Mouse (Mus musculus) brown adipose tissue, adult 24 weeks (tissue): ENCODE results near the gene 4933406M09Rik. TPM values are rescaled to one million over a fixed set of nuclear protein-coding genes. Genes with fewer than 3 reads are reported as not detected.

Experiments used
- H3K27ac ChIP-seq: fragments of 200-500 bp; replicated peaks from 2 replicates; pipeline ENCODE4 v1.5.1; 2012; ENCODE audit warnings: low read depth, mild to moderate bottlenecking, low read length
- H3K4me1 ChIP-seq: fragments of 200-500 bp; 2 replicates; pipeline ENCODE4 v1.6.1; 2012; ENCODE audit warnings: low read length, mixed read lengths; ENCODE audit not compliant: control insufficient read depth, insufficient read depth, insufficient read length
- H3K4me3 ChIP-seq: fragments of 200-500 bp; 2 replicates; pipeline ENCODE4 v1.5.1; 2012; ENCODE audit warnings: low read depth, mild to moderate bottlenecking, low read length, moderate library complexity; ENCODE audit not compliant: insufficient read depth
- polyA plus RNA-seq: library from polyadenylated mRNA; stranded (reverse); fragments of >200 nt; gene quantifications from 2 replicates; pipeline ENCODE4 v1.2.4, GENCODE M21; 2012; ENCODE audit not compliant: missing spikeins, insufficient read depth, insufficient read length

The 4933406M09Rik gene
- polyA plus RNA-seq, 1 experiment = not detected

DNA sequence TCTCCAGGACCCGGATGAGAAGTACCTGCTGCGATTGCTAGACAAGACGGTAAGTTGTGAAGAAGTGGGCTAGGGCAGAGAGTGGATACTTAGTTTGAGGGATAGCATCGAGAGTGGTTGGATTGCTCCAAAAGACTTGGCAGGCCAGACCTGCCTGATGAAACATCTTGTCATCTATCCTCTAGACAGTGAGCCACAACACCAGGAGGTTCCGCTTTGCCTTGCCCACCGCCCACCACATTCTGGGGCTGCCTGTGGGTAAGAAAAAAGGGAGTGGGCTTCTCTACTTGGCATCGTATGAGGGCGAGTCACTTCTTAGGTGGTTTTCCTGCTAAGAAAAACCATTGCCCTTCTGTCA is 20.7 kb downstream of the 4933406M09Rik start:
- Histone ChIP-seq H3K4me1 (peaks cover 4% of the 10 kb centered on the region; the same call in 1 of the 2 replicates), H3K27ac (peak overlapping the region; percentile 55), H3K4me3 (peak overlapping the region; percentile 72)

- no peak overlapping the region for H3K4me3 ChIP-seq
- H3K4me1 ChIP-seq = peaks cover 4% of the 10 kb centered on the region; the same call in 1 of the 2 replicates
- no peak overlapping the region for H3K27ac ChIP-seq
Observed at GRCm38 (mm10) chr1:134408080-134408479, 22.3 kb downstream of the 4933406M09Rik start.

- Histone ChIP-seq H3K27ac (no peak overlapping the region), H3K4me3 (no peak overlapping the region), H3K4me1 (peaks cover 10% of the 10 kb centered on the region)
Observed at GRCm38 (mm10) chr1:134411706-134412629, 26.2 kb downstream of the 4933406M09Rik start.

GRCm38 (mm10) chr1:134414038-134414437 is 28.3 kb downstream of the 4933406M09Rik start:
- no peak overlapping the region for H3K4me3 ChIP-seq
- peaks cover 14% of the 10 kb centered on the region for H3K4me1 ChIP-seq
- H3K27ac ChIP-seq = 0 out of 2 replicates have a peak overlapping the region, but pooled peaks have one; percentile 23

- Histone ChIP-seq H3K4me1 (peaks cover 17% of the 10 kb centered on the region), H3K27ac (peak overlapping the region; percentile 78), H3K4me3 (peak overlapping the region; percentile 51)
Observed at GRCm38 (mm10) chr1:134414501-134415167, 28.9 kb downstream of the 4933406M09Rik start.

- Histone ChIP-seq H3K4me3 (peak within 1 kb of the TSS; percentile 92), H3K27ac (peak within 1 kb of the TSS; percentile 78), H3K4me1 (peaks cover 24% of the 10 kb centered on the region)
Observed at GRCm38 (mm10) chr1:134415168-134415831, 29.6 kb downstream of the 4933406M09Rik start, which contains the start of gene Adipor1. Adipor1 (plus strand) TSS chr1:134415378.

GRCm38 (mm10) chr1:134418414-134418975 is 32.8 kb downstream of the 4933406M09Rik start:
- Histone ChIP-seq H3K4me1 (peaks cover 38% of the 10 kb centered on the region), H3K4me3 (no peak overlapping the region), H3K27ac (peak overlapping the region; percentile 51)

GRCm38 (mm10) chr1:134419176-134419575 is 33.4 kb downstream of the 4933406M09Rik start:
- peaks cover 37% of the 10 kb centered on the region for H3K4me1 ChIP-seq
- H3K4me3 ChIP-seq = no peak overlapping the region
- peak overlapping the region; percentile 80 for H3K27ac ChIP-seq

DNA sequence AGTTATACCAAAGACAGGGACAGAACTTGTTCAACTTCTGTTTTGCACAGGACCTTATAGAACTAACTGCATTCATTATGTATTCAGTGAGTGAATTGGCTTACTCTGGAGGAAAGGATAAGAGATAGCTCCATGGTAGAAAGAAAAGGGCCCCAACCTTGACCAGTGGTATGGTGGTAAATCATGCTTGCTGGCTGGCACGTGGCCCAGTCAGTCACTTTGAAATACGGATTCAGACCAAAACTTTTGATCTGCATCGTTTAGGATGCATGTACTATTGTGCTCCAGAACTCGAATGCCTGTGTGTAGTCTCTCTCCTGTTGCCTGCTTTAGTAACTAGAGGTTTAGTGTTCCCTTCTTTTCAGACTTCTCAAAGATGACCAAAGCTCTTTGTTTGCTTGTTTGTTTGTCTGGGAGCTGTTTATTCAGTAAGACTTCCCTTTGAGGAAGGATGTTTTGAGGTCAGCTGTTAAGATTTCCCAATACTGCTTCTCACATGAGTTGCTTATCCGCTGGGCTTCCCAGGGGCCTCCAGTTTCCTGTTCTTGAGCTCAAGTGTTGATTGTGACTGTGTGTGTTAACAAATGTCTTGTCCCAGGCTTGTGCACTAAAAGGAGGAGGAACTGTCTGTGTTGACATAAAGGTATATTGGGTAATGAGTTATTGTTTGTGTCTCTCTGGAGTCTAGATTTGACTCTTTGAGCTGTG is 34.2 kb downstream of the 4933406M09Rik start:
- Histone ChIP-seq H3K4me1 (peaks cover 34% of the 10 kb centered on the region), H3K27ac (peak overlapping the region; percentile 80), H3K4me3 (no peak overlapping the region; the same call in 1 of the 2 replicates)

DNA sequence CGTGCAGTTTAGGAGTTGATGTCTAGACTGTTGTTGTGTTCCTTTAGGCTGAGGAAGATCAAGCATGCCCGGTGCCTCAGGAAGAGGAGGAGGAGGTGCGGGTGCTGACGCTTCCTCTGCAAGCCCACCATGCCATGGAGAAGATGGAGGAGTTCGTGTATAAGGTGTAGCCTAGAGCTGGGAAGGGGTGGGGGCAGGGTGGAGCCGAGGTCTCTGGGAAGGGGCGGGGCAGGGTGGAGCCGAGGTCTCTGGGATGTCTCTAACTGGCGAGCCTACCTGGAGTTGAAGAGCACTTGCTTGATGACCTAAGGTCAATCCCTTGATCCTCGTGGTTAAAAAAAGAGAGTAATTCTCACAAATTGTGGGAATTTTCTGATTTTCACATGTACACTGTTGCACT is 38.2 kb downstream of the 4933406M09Rik start:
- H3K4me3 ChIP-seq = no peak overlapping the region
- H3K27ac ChIP-seq = no peak overlapping the region
- peaks cover 25% of the 10 kb centered on the region for H3K4me1 ChIP-seq

DNA sequence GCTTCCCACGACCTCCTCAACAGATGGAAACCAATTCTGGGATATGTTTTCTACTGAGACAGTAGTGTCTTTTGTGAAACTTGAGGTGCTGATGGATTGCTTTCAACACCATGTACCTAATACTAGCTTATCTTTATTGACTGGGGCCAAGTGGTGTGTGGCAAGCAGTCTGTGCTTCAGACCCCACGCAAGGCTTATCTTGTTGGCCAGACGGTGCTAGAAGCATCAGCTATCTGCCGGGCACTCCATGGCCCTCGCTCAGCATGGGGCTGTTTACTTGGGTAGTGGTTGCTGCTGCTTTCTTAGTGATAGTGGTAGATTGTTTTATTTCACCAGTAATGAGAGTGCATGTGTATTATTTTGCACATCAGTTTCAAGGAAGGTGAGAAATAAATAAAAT is 40.5 kb downstream of the 4933406M09Rik start:
- H3K4me3 ChIP-seq = no peak overlapping the region
- H3K4me1 ChIP-seq = peaks cover 5% of the 10 kb centered on the region; the same call in 1 of the 2 replicates
- no peak overlapping the region for H3K27ac ChIP-seq

GRCm38 (mm10) chr1:134433002-134433401 is 47.3 kb downstream of the 4933406M09Rik start:
- Histone ChIP-seq H3K4me3 (no peak overlapping the region), H3K27ac (no peak overlapping the region), H3K4me1 (no peaks in the 10 kb centered on the region)

- no peak overlapping the region for H3K27ac ChIP-seq
- H3K4me3 ChIP-seq = no peak overlapping the region
- no peaks in the 10 kb centered on the region for H3K4me1 ChIP-seq
Observed at GRCm38 (mm10) chr1:134433473-134433872, 47.7 kb downstream of the 4933406M09Rik start.

DNA sequence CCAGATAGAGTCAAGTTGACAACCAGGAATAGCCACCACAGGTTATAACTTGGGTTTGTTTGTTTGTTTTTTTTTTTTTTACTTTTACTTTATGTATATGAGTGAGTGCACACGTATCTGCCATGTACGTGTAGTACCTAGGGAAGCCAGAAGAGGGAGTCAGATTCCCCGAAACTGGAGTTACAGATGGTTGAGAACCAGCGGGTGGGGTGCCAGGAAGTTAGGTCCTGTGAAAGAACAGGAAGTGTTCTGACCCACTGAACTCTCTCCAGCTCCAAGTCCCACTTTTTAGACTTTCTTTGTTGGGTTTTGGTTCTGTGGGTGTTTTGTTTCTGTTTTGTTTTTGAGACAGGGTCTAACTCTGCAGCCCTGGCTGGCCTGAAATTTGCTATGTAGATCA is 49.7 kb downstream of the 4933406M09Rik start:
- no peak overlapping the region for H3K27ac ChIP-seq

More for the DNA sequence above, 49.7 kb downstream of the 4933406M09Rik start:
- Histone ChIP-seq H3K4me1 (no peaks in the 10 kb centered on the region), H3K4me3 (no peak overlapping the region)
